Mouse (Mus musculus) small intestine, adult 2 months (tissue): ENCODE results near the gene Tmem128.

Experiments
- CTCF ChIP-seq: fragments of 200-500 bp; IDR thresholded peaks from 2 replicates; pipeline ENCODE4 v1.5.1; 2012; ENCODE audit warnings: low read depth, mild to moderate bottlenecking, control low read depth, inconsistent platforms, low read length, moderate library complexity, mixed read lengths; ENCODE audit not compliant: insufficient replicate concordance, insufficient read length; ENCODE audit errors: extremely low read depth
- POLR2A ChIP-seq: fragments of 200-500 bp; IDR thresholded peaks from 2 replicates; pipeline ENCODE4 v1.6.1; 2012; ENCODE audit warnings: low read depth, mild to moderate bottlenecking, control low read depth, inconsistent platforms, low read length, moderate library complexity

- TF ChIP-seq CTCF (no peak), POLR2A (no peak)
Observed at GRCm38 (mm10) chr5:38277936-38278600, 18.1 kb downstream of the Tmem128 start.
